Mouse (Mus musculus): ENCODE results near the gene Aldoc.
A peak's percentile ranks its signal among the peaks of the same experiment; 100 is the strongest.

Gene Aldoc

DNA sequence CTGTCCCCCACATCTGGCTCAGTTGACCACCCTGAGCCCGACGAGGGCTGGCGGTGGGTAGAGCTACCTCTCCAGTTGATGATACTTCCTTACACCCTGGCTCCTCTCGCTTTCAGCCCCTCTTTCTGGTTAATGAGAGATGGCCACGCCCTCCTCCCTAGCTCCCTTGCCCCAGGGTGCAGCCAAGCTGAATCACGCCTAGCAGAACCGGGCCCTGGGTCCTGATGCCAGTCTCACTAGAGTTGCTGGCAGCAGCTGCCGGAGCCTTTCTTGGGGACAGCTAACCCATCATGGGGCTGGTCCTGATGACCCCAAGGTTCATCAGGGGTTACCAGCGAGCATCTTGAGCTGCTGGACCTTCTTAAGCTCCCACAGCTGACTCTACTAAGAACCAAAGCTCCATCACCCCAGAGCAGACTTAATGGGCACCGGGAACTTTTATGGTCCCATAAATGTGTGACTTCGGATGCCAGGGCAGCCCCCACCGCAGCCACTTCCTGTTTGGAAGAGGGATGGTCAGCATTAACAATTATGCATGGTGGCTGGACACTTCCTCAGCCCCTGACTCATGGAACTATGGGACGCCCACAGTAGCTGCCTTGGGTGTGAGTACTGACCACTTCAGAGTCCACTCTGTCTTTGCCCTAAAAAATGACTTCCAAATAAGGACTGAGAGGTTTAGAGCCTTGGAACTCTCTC lies 40.7 kb downstream of the Aldoc start:
- no peak for DNase-seq (ENCODE audit: low spot score)

DNA sequence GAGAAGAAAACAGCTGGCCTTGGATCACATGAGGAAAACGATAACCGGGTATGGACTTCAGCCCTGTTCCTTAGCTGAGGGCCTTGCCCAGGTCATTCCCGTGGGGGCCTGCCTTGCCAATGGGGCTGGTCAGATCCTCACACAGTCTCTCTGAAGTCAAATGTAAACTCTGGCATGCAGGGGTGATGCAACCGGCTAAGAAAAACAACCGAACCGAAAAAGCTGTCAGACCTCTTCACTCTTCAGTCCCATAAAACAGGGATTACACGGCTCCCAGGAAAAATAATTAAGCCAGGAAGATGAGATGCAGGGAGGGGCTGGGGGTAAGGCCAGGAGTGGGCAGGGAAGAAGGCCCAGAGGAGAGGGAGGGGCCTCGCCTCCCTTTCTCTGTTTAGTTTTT lies 41.3 kb downstream of the Aldoc start:
- no peak for DNase-seq (ENCODE audit: low spot score)

DNA sequence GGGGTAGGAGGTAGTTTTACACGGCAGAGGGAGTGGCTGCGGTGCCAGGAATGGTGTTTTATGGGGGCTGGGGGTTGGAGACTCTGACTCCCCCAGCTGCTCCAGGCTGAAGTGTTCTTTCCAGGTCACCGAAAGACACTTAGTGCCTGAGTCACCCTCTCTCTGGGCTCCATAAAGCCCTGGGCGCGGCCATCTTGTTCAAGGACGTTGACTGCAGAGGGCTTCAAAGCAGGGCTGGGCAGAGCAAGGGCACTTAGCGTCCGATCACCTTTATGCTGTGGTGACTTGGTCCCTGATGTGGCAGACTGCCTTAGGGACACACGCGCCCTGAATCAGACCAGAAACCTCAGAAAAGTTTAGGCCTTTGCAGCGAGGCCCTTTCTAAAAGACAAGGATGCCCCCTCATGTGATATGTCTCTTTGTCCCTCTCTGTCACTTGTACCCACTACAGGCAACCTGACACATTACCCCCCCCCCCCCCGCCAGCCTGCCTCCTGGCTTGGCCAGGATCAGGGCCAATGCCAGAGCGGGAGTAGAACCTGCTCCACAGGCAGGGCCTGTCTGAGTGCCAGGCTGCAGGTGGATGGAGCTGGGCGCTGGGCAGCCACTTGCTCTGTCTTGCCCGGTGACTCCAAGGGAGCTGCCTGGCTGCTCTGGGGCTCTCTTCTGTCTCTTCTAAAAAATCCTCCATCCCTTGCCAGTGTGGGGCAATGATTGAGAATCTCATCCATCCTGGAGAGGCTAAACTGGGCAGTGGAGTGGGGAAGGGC lies 44.9 kb downstream of the Aldoc start:
- no peak for DNase-seq (ENCODE audit: low spot score)

GRCm38 (mm10) chr11:78370389-78370788 lies 47.6 kb downstream of the Aldoc start:
- no peak for DNase-seq (ENCODE audit: low spot score)

DNA sequence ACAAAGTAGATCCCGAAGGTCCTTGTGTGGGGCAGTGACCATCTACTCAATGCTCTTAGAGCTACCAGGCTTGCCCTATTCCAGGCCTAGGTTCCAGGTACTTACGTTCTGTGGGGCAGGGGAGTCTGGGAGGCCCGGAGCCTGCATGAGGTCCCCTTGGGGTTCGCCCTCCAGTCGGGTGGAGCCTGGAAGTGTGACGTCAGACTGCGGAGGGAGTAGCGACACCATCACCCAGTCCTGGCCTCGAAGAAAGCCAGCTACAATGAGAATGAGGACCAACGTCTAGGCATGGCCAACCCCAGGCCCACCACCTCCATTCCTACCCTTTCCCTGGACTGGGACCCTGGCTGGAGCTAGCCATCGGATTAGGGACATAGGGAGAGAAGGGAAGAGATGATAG lies 48.9 kb downstream of the Aldoc start:
- no peak for DNase-seq (ENCODE audit: low spot score)

DNA sequence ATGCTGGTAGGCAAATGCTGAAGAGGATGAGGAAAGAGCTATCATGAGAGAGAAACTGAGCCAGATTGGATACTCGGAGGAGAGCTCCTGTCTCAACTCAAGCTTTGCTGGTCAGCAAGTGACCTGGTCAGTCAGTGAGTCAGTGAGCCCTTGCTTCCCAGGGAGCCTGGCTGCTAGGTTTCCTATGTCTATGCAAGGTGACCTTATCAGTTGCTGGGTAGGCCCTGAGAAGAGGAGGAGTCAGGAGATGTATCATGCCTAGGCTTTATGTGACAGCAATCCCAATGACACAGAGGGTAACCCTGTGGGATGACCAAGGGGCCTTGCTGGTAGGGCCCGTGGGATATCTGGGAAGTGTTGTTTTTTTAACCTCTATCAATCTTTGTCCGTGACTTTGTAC lies 49.4 kb downstream of the Aldoc start:
- DNase-seq (ENCODE audit: low spot score) = no peak

- DNase-seq (ENCODE audit: low spot score) = peak; percentile 66
Observed at GRCm38 (mm10) chr11:78372610-78373009, 49.8 kb downstream of the Aldoc start.

- no peak for DNase-seq (ENCODE audit: low spot score)
Observed at GRCm38 (mm10) chr11:78374147-78374546, 51.4 kb downstream of the Aldoc start.

Measured in testis, postnatal 10 days (tissue).